Mouse (Mus musculus): ENCODE data around the gene Trmt6. TPM values are rescaled to one million over a fixed set of nuclear protein-coding genes. Genes with fewer than 3 reads are reported as not detected.
A peak's percentile ranks its signal among the peaks of the same experiment; 100 is the strongest.

Trmt6 gene
- polyA plus RNA-seq, 1 experiment = 0.06 TPM

DNA sequence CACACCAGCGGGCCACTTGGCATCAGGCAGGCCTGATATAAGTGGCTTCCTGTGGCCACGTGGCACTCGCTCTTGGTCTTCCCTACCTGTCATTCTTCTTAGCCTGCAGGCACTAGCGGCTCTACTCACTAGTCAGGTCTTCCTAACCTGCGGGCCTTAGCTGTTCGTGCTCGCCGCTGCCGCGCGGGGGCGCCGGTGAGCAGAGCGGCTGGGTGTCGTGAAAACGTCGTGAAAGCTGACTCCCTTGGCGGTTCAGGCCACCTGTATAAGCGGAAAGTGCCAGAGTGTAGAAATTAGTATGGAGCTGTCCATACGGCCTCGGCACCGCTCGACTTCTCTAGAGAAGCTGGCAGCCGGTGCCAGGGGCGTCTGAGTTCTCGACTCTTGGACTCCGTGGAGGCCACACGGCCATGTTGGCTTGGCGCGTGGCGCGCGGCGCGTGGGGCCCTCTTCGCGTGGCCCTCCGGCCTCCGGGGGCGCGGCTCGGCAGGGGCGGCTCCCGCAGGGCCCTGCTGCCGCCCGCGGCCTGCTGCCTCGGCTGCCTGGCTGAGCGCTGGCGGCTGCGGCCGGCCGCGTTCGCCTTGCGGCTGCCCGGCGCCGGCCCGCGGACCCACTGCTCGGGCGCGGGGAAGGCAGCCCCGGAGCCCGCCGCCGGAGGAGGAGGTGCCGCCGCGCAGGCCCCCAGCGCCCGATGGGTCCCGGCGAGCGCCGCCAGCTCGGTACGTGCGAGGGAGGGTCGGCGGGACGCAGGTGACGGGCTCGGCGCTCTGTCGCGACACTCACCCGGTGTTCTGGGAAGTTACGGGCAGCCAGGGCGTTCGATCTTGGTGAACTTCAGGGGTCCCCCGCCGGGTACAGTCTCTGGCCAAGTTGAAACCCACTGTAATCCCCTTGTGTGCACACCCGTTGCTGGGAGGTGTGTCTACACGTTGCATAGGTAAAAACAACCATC is 30.8 kb upstream of the Trmt6 start, which contains the start of gene Crls1:
Gene Crls1, plus strand, starts transcription at position 260 of the 952 bp plus-strand sequence.
- Histone ChIP-seq H3K4me3 (replicated peaks) (peak within 1 kb of the TSS; percentile 93), H3K36me3 (ENCODE audit: control insufficient read depth) (peaks cover 34% of the 10 kb centered on the region), H3K4me1 (ENCODE audit: control insufficient read depth) (peaks cover 44% of the 10 kb centered on the region), H3K27me3 (ENCODE audit: control insufficient read depth) (no peaks in the 10 kb centered on the region), H3K9me3 (ENCODE audit: control insufficient read depth, low read length) (no peaks in the 10 kb centered on the region)
- no peak for TF ChIP-seq TAL1 (IDR thresholded peaks at IDR 0.05; ENCODE audit: low read length)
- no peak for TF ChIP-seq GATA1 (IDR thresholded peaks at IDR 0.05; ENCODE audit: low read length)

DNA sequence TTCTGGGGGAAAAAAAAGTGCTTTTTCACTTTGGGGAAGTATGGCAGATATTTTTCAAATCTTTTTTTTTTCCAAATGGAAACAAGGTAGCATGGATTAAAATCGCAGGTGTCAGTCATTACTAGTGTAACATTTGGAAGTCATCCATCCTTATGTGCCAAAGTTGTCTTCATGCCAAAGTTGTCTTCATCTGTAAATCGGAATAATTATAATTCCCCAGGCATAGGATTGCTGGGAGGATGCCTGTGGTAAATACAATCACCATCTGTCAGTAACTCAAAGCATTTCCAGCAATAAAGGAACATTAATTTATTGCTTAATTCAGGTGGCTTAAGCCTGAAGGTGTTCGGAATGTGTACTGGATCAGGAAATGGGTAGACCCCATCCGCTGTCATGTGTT is 25.2 kb upstream of the Trmt6 start:
- H3K4me3 ChIP-seq (replicated peaks) = no peak overlapping the region
- no peaks in the 10 kb centered on the region for H3K9me3 ChIP-seq (ENCODE audit: control insufficient read depth, low read length)
- TF ChIP-seq TAL1 (IDR thresholded peaks at IDR 0.05; ENCODE audit: low read length) (no peak), GATA1 (IDR thresholded peaks at IDR 0.05; ENCODE audit: low read length) (no peak)
- H3K27me3 ChIP-seq (ENCODE audit: control insufficient read depth) = no peaks in the 10 kb centered on the region
- peaks cover under 1% of the 10 kb centered on the region for H3K4me1 ChIP-seq (ENCODE audit: control insufficient read depth)
- H3K36me3 ChIP-seq (ENCODE audit: control insufficient read depth) = peaks cover 70% of the 10 kb centered on the region

DNA sequence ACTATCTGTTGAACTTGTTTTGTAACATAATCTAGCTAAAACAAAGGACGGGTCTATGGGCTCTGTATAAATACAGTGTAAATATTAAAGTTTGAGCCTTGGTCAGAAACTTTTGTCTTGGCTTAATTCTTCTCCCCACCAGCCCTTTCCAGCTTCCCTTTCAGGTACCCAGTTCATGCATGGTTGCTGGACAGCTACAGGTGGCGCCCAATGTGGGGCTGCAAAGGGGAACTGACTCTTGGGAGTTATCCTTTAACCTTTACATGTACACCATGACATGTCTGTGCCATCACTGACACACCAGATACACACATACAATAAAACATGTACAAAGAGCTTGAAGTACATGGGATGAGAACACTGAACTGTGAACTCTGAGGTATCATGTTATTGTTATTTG is 12.9 kb downstream of the Trmt6 start:
- Histone ChIP-seq H3K4me3 (replicated peaks) (no peak overlapping the region), H3K4me1 (ENCODE audit: control insufficient read depth) (no peaks in the 10 kb centered on the region), H3K9me3 (ENCODE audit: control insufficient read depth, low read length) (no peaks in the 10 kb centered on the region), H3K36me3 (ENCODE audit: control insufficient read depth) (peaks cover 47% of the 10 kb centered on the region), H3K27me3 (ENCODE audit: control insufficient read depth) (no peaks in the 10 kb centered on the region)
- TF ChIP-seq TAL1 (IDR thresholded peaks at IDR 0.05; ENCODE audit: low read length) (no peak), GATA1 (IDR thresholded peaks at IDR 0.05; ENCODE audit: low read length) (no peak)

DNA sequence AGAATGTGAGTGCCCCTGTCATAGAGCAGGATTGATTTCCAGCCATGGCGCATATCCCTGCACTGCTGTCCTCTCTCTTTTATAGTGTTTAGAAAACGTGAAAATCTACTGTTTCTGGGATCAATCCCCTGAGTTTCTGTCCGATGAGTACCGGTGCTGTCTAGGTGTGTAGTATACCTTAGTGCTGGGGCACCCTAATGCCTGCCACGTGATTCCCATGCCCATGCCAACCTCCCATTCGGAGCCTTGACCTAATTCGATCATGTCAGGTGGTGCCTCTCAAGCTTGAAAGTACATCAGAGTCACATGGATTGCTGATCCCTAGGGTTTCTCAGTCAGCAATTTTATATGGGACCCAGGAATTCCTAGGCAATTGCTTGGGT is 21.7 kb downstream of the Trmt6 start:
- Histone ChIP-seq H3K36me3 (ENCODE audit: control insufficient read depth) (no peaks in the 10 kb centered on the region), H3K4me1 (ENCODE audit: control insufficient read depth) (no peaks in the 10 kb centered on the region), H3K9me3 (ENCODE audit: control insufficient read depth, low read length) (no peaks in the 10 kb centered on the region), H3K4me3 (replicated peaks) (no peak overlapping the region), H3K27me3 (ENCODE audit: control insufficient read depth) (no peaks in the 10 kb centered on the region)
- no peak for TF ChIP-seq TAL1 (IDR thresholded peaks at IDR 0.05; ENCODE audit: low read length)

DNA sequence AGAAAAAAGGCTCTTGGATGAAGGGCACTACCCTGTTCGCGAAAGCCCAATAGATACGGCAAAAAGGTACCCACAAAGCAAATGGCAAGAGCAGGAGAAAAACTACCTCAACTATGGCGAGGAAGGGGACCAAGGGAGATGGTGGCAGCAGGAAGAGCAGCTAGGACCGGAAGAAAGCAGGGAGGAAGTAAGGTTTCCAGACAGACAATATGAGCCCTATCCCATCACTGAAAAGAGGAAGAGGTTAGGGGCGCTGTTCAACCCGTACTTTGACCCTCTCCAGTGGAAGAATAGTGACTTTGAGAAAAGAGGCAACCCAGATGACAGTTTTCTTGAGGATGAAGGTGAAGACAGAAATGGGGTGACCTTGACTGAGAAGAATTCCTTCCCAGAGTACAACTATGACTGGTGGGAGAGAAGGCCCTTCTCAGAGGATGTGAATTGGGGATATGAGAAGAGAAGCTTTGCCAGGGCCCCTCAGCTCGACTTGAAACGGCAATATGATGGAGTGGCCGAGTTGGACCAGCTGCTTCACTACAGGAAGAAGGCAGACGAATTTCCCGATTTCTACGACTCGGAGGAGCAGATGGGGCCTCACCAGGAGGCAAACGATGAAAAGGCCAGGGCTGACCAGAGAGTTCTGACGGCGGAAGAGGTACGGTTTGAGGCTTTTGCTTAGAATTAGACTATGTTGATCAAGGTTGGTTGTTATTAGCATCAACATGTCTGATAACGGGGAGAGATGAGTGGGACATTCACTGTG is 22.2 kb downstream of the Trmt6 start:
- Histone ChIP-seq H3K36me3 (ENCODE audit: control insufficient read depth) (no peaks in the 10 kb centered on the region), H3K4me1 (ENCODE audit: control insufficient read depth) (no peaks in the 10 kb centered on the region), H3K4me3 (replicated peaks) (no peak overlapping the region), H3K27me3 (ENCODE audit: control insufficient read depth) (no peaks in the 10 kb centered on the region), H3K9me3 (ENCODE audit: control insufficient read depth, low read length) (no peaks in the 10 kb centered on the region)
- TF ChIP-seq TAL1 (IDR thresholded peaks at IDR 0.05; ENCODE audit: low read length) (no peak), GATA1 (IDR thresholded peaks at IDR 0.05; ENCODE audit: low read length) (no peak)

DNA sequence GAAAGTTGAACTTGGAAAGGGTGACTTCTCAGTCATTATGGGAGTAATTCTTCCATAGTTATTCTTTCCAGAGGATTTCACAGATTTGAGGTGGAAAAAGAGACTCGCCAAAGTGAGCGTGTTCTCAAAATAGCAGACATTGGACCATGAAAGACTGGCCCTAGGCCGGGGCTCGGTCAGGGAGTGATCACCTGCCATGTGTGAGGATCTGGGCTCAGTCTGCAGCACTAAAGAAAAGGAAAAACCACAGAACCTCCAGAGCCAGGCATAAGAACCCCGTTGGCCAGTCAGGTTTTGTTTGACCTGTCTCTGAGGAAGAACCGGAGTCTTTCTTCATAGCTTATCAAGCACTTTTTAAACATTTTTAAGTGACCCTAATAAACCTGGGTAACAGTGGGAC is 31.8 kb downstream of the Trmt6 start:
- Histone ChIP-seq H3K36me3 (ENCODE audit: control insufficient read depth) (no peaks in the 10 kb centered on the region), H3K4me3 (replicated peaks) (no peak overlapping the region), H3K27me3 (ENCODE audit: control insufficient read depth) (peaks cover 16% of the 10 kb centered on the region), H3K4me1 (ENCODE audit: control insufficient read depth) (no peaks in the 10 kb centered on the region; the same call in 1 of the 2 replicates), H3K9me3 (ENCODE audit: control insufficient read depth, low read length) (no peaks in the 10 kb centered on the region)
- TF ChIP-seq GATA1 (IDR thresholded peaks at IDR 0.05; ENCODE audit: low read length) (no peak), TAL1 (IDR thresholded peaks at IDR 0.05; ENCODE audit: low read length) (no peak)

DNA sequence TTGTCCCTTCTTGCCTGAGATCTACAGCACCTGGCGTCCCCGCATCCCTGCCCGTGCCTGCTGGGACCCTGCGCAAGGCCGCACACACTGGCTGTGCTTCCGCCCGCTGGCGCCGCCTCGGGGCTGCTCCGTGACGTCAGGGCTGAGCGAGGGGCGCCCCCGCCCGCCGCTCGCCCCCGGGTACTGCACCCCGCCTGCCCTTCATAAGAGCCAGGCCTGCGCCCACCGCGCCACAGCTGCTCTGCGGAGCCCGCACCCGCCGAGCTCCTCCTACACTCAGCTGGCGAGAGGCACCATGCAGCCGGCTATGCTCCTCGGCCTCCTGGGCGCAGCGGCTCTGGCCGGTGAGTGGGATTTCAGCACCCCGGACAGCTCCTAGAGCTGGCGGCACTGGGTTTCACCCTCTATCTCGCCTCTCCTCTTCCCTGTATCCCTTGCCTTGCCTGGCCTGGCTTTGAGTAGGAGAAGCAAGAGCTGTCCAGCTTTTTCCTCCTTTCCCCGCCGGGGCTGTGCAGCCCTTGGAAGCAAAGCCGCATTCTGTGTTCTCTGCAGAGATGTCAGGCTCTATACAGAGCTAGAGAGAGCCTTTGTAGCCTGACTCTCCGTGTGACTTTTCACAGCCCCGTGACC is 34.3 kb downstream of the Trmt6 start:
- Histone ChIP-seq H3K4me1 (ENCODE audit: control insufficient read depth) (no peaks in the 10 kb centered on the region; the same call in 1 of the 2 replicates), H3K9me3 (ENCODE audit: control insufficient read depth, low read length) (no peaks in the 10 kb centered on the region), H3K4me3 (replicated peaks) (no peak overlapping the region), H3K27me3 (ENCODE audit: control insufficient read depth) (peaks cover 16% of the 10 kb centered on the region), H3K36me3 (ENCODE audit: control insufficient read depth) (no peaks in the 10 kb centered on the region)
- no peak for TF ChIP-seq GATA1 (IDR thresholded peaks at IDR 0.05; ENCODE audit: low read length)
- no peak for TF ChIP-seq TAL1 (IDR thresholded peaks at IDR 0.05; ENCODE audit: low read length)

DNA sequence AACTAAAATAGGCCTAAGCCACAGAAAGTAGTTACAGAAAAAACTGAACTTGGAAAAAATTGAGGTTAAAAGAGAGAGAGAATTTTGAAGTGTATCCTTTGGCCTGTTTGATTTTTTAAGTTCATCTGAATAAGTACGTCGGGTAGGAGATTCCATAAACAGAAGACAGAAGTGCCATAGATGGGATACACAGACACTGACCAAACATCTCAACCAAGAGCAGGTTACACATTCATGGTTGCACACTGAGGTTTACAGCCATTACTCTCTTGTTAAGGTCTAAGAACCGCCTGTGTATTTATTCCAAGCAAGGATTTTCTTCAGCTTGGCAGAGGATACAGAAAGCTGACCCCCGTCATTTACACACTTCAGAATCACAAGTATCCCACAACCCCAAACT is 34.9 kb downstream of the Trmt6 start, which contains the start of gene Chgb:
Gene Chgb, plus strand, starts transcription at position 301 of the 400 bp plus-strand sequence.
- Histone ChIP-seq H3K4me3 (replicated peaks) (no peak within 1 kb of the TSS), H3K36me3 (ENCODE audit: control insufficient read depth) (no peaks in the 10 kb centered on the region), H3K27me3 (ENCODE audit: control insufficient read depth) (peaks cover 16% of the 10 kb centered on the region), H3K9me3 (ENCODE audit: control insufficient read depth, low read length) (no peaks in the 10 kb centered on the region), H3K4me1 (ENCODE audit: control insufficient read depth) (no peaks in the 10 kb centered on the region; the same call in 1 of the 2 replicates)
- TF ChIP-seq TAL1 (IDR thresholded peaks at IDR 0.05; ENCODE audit: low read length) = no peak
- TF ChIP-seq GATA1 (IDR thresholded peaks at IDR 0.05; ENCODE audit: low read length) = no peak
